Mouse (Mus musculus): ENCODE measurements around the gene Spock1. TPM values are rescaled to one million over a fixed set of nuclear protein-coding genes. Genes with fewer than 3 reads are reported as not detected.

Gene Spock1
- polyA plus RNA-seq, 1 experiment: 0.03 TPM

DNA sequence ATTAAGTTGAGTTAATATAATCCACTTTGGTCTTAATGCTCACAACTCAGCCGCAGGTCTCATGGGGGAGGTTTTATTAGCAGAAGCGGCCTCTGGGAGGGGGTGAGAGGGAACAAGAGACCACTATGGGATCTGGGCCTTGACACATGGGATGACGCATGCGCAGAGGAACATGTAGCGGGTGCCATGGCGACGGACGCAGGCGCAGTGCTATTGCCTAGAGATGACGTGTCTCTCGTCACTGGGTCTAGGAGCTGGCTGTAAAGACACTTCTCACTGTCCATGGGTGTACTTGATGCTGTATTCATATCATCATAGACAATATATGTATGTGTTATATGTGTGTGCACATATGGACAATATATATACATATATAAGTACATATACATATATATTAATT, 29.3 kb downstream of the Spock1 start:
- no peaks in the 10 kb centered on the region for H3K36me3 ChIP-seq (ENCODE audit: control insufficient read depth)
- peaks cover 6% of the 10 kb centered on the region; the same call in 1 of the 2 replicates for H3K9me3 ChIP-seq (ENCODE audit: control insufficient read depth, low read length)
- no peak for TF ChIP-seq GATA1 (IDR thresholded peaks at IDR 0.05; ENCODE audit: low read length)
- H3K4me1 ChIP-seq (ENCODE audit: control insufficient read depth): no peaks in the 10 kb centered on the region
- H3K27me3 ChIP-seq (ENCODE audit: control insufficient read depth): no peaks in the 10 kb centered on the region
- H3K4me3 ChIP-seq (replicated peaks): no peak overlapping the region

DNA sequence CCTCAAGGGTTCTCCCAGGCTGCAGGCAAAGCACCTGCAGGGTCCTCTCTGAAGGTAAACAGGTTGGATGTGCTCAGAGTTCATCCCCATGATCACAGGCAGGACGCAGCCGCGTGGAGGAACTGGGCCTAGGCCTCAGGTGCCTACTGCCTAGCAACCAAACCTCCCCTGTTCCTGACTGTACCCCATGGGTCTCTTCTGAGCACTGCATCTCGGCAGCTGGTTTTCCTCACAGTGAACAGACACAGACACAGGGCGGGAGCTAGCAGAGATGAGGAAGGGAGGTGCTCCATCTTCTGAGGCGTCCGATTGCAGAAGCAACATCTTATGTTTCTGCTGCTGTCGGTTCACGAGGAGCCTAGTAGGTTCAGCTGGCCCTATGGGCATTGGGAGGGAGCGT, 30.4 kb downstream of the Spock1 start:
- TF ChIP-seq TAL1 (IDR thresholded peaks at IDR 0.05; ENCODE audit: low read length) (no peak), GATA1 (IDR thresholded peaks at IDR 0.05; ENCODE audit: low read length) (no peak)
- H3K4me1 ChIP-seq (ENCODE audit: control insufficient read depth): no peaks in the 10 kb centered on the region
- H3K4me3 ChIP-seq (replicated peaks): no peak overlapping the region
- H3K9me3 ChIP-seq (ENCODE audit: control insufficient read depth, low read length): peaks cover 12% of the 10 kb centered on the region
- H3K27me3 ChIP-seq (ENCODE audit: control insufficient read depth): no peaks in the 10 kb centered on the region
- H3K36me3 ChIP-seq (ENCODE audit: control insufficient read depth): no peaks in the 10 kb centered on the region

DNA sequence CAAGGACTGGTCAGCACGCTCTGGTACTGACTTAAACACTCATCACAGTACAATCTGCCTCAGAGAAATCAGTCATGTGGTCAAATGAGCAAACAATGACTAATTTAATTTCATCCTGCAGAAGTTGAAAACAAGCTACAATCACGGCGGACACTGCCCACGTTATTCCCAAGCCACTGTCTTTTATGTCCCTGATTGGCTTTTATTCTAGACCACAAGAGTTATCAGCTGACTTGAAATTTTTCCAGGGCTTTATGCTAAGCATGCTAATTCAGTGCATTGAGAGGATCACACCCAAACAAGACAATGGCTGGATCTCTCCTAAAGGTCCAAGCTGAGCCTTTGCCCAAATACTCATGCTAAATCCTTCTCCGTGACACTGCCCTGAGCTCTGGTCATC, 31.2 kb downstream of the Spock1 start:
- Histone ChIP-seq H3K4me1 (ENCODE audit: control insufficient read depth) (no peaks in the 10 kb centered on the region), H3K36me3 (ENCODE audit: control insufficient read depth) (no peaks in the 10 kb centered on the region), H3K9me3 (ENCODE audit: control insufficient read depth, low read length) (peaks cover 15% of the 10 kb centered on the region), H3K4me3 (replicated peaks) (no peak overlapping the region), H3K27me3 (ENCODE audit: control insufficient read depth) (no peaks in the 10 kb centered on the region)
- no peak for TF ChIP-seq TAL1 (IDR thresholded peaks at IDR 0.05; ENCODE audit: low read length)
- TF ChIP-seq GATA1 (IDR thresholded peaks at IDR 0.05; ENCODE audit: low read length): no peak

DNA sequence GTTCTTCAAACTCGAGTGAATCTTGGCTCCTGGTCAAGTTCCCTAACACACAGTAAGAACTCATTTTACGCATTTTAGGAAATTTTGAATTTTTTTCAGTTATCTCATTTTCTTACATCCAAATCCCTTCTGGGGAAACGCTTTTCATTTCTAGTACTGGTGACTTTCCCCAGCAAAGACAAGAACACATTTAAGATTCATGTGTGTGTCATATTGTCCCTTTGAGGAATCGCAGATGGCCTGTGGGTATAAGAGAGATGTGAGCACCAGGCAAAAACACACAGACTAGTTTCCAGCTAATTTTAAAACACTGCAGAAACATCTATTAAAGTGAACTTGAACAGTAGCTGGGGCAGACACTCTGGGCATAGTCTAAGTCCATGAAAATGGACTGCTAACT, 38.1 kb downstream of the Spock1 start:
- H3K36me3 ChIP-seq (ENCODE audit: control insufficient read depth): no peaks in the 10 kb centered on the region

DNA sequence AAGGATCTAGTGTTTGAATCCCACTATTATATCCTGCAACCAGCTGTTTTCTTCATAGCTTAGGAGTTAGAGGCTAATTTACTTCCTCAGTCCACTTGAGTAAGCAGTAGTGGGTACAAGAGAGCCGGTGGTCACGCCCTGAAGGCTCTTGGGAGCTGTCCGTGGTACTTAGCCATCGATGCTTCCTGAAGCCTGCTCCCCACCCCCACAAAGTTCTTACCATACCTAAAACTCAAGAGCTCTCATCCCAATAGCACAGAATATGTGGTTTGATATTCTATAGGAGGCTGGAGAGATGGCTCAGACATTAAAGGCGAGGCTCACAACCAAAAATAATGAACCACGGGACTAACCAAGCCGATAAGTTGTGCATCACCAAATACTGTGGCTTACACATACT, 40.5 kb downstream of the Spock1 start:
- no peaks in the 10 kb centered on the region for H3K4me1 ChIP-seq (ENCODE audit: control insufficient read depth)
- H3K27me3 ChIP-seq (ENCODE audit: control insufficient read depth): no peaks in the 10 kb centered on the region
- no peak overlapping the region for H3K4me3 ChIP-seq (replicated peaks)
- TF ChIP-seq GATA1 (IDR thresholded peaks at IDR 0.05; ENCODE audit: low read length) (no peak), TAL1 (IDR thresholded peaks at IDR 0.05; ENCODE audit: low read length) (no peak)
- peaks cover 14% of the 10 kb centered on the region; the same call in 1 of the 2 replicates for H3K9me3 ChIP-seq (ENCODE audit: control insufficient read depth, low read length)
- no peaks in the 10 kb centered on the region for H3K36me3 ChIP-seq (ENCODE audit: control insufficient read depth)

More for the DNA sequence above, 38.1 kb downstream of the Spock1 start:
- peaks cover 25% of the 10 kb centered on the region for H3K9me3 ChIP-seq (ENCODE audit: control insufficient read depth, low read length)
- H3K4me1 ChIP-seq (ENCODE audit: control insufficient read depth): no peaks in the 10 kb centered on the region
- H3K27me3 ChIP-seq (ENCODE audit: control insufficient read depth): no peaks in the 10 kb centered on the region
- no peak overlapping the region for H3K4me3 ChIP-seq (replicated peaks)
- no peak for TF ChIP-seq TAL1 (IDR thresholded peaks at IDR 0.05; ENCODE audit: low read length)
- no peak for TF ChIP-seq GATA1 (IDR thresholded peaks at IDR 0.05; ENCODE audit: low read length)

DNA sequence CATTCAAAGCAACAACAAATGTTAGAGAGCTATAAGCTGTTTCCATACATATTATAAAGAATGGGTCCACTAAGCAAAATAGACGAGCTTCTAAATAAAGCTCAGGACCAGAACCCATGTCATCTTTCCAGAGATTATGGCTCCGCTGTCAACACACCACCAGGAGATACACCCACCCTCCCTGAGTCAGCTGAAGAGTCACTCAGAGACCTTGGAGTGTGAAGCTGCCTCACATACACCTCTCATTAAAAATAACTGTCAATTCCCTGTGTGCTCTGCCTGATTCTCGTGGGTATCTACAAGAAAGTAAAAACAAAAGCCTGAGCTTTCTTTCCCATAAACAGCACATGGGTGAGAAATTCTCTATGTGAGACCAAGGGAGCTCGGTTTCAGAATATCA, 43.1 kb downstream of the Spock1 start:
- peaks cover 3% of the 10 kb centered on the region; the same call in 1 of the 2 replicates for H3K9me3 ChIP-seq (ENCODE audit: control insufficient read depth, low read length)
- no peak overlapping the region for H3K4me3 ChIP-seq (replicated peaks)
- no peaks in the 10 kb centered on the region for H3K36me3 ChIP-seq (ENCODE audit: control insufficient read depth)
- peaks cover under 1% of the 10 kb centered on the region for H3K4me1 ChIP-seq (ENCODE audit: control insufficient read depth)
- no peaks in the 10 kb centered on the region for H3K27me3 ChIP-seq (ENCODE audit: control insufficient read depth)
- TF ChIP-seq TAL1 (IDR thresholded peaks at IDR 0.05; ENCODE audit: low read length): no peak
- no peak for TF ChIP-seq GATA1 (IDR thresholded peaks at IDR 0.05; ENCODE audit: low read length)

DNA sequence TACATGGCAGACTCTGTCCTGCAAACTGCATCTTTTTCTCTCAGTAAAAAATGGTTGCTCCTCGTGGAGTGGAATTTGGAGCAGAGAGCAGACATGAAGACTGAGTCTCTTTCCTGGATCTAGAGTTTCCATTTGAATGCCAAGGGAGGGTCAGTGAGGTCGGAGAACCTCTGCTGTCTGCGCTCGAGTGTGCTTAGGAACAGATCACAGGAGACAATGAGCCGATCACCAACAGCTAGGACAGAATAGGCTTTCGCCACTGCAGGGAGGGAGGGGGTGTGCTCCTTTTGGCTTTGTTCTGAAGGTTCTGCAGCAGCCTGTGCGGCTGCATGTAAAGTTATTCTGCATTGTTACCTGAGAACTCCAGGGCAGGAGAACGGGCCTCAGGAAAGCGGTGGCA, 49.6 kb downstream of the Spock1 start:
- Histone ChIP-seq H3K27me3 (ENCODE audit: control insufficient read depth) (no peaks in the 10 kb centered on the region), H3K9me3 (ENCODE audit: control insufficient read depth, low read length) (no peaks in the 10 kb centered on the region), H3K4me3 (replicated peaks) (no peak overlapping the region), H3K4me1 (ENCODE audit: control insufficient read depth) (peaks cover 2% of the 10 kb centered on the region), H3K36me3 (ENCODE audit: control insufficient read depth) (no peaks in the 10 kb centered on the region)
- no peak for TF ChIP-seq TAL1 (IDR thresholded peaks at IDR 0.05; ENCODE audit: low read length)
- TF ChIP-seq GATA1 (IDR thresholded peaks at IDR 0.05; ENCODE audit: low read length): no peak

DNA sequence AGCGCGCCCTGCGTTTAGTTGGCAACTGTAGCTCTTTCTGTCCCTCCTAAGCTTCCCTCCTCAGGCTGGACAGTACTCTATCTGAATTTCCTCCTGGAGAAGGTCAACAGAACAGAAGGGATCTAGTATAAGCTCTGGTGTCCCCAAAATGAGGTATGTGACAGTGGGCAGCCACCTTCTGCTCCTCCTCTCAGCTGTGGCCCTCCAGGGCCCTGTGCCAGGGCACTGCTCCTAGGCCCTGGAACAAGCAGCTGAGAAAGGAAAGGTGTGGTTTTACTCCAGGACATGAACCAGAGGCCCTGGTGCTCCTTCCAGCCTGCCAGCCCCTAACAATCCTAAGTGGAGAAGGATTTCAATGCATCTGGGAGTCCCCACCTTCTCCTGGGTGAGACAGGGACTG, 51.1 kb downstream of the Spock1 start:
- TF ChIP-seq GATA1 (IDR thresholded peaks at IDR 0.05; ENCODE audit: low read length): no peak
- TF ChIP-seq TAL1 (IDR thresholded peaks at IDR 0.05; ENCODE audit: low read length): no peak
- no peak overlapping the region for H3K4me3 ChIP-seq (replicated peaks)
- no peaks in the 10 kb centered on the region; the same call in 1 of the 2 replicates for H3K9me3 ChIP-seq (ENCODE audit: control insufficient read depth, low read length)
- H3K36me3 ChIP-seq (ENCODE audit: control insufficient read depth): no peaks in the 10 kb centered on the region
- H3K27me3 ChIP-seq (ENCODE audit: control insufficient read depth): no peaks in the 10 kb centered on the region
- H3K4me1 ChIP-seq (ENCODE audit: control insufficient read depth): peaks cover 2% of the 10 kb centered on the region

DNA sequence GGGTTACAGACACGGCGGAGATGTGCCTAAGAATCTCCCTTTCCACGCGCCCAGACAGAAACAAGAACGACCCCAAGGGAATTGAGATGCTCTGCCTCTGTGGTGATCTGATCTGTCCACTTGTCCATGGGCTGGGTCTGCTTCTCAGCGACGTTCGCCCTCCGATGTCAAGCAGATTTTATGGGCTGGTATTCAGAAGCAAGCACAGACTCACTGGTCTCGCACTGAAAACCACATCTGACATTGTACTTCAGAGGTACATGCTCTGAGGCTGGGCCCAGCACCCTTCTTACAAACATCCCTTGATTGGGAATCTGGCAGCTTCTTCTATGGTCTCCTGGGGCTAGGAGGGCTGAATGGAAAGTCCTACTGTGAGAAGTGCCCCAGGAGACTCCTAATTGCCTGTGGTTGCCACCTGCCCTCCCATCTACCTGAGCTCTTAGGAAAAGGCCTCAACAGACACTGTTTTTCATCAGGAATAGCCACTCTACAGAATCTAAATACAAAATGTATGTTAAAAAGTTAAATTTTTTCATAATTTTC, 51.8 kb downstream of the Spock1 start:
- H3K27me3 ChIP-seq (ENCODE audit: control insufficient read depth): no peaks in the 10 kb centered on the region
- peaks cover 2% of the 10 kb centered on the region for H3K4me1 ChIP-seq (ENCODE audit: control insufficient read depth)
- H3K4me3 ChIP-seq (replicated peaks): no peak overlapping the region
- no peaks in the 10 kb centered on the region for H3K36me3 ChIP-seq (ENCODE audit: control insufficient read depth)
- no peaks in the 10 kb centered on the region; the same call in 1 of the 2 replicates for H3K9me3 ChIP-seq (ENCODE audit: control insufficient read depth, low read length)
- TF ChIP-seq TAL1 (IDR thresholded peaks at IDR 0.05; ENCODE audit: low read length) (no peak), GATA1 (IDR thresholded peaks at IDR 0.05; ENCODE audit: low read length) (no peak)

DNA sequence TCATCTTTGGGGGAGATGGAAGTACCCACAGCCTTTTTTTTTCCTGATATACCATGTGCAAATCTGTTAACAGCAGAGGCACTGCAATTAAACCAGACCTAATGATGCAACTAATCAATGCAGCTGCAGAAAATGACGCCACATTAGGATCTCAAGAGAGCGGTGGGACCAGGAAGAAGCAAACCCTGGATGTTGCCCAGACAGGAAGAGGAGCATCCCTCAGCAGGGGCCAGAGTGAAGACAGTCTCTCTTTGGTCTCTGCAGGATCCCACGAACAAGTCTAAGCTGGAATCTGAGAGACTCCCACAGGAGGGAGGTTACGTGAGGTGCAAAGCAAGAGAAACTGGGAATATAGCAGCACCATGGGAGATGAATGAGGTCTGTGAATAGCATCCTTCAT, 52.4 kb downstream of the Spock1 start:
- Histone ChIP-seq H3K36me3 (ENCODE audit: control insufficient read depth) (no peaks in the 10 kb centered on the region), H3K27me3 (ENCODE audit: control insufficient read depth) (no peaks in the 10 kb centered on the region), H3K9me3 (ENCODE audit: control insufficient read depth, low read length) (no peaks in the 10 kb centered on the region; the same call in 1 of the 2 replicates), H3K4me1 (ENCODE audit: control insufficient read depth) (peaks cover 2% of the 10 kb centered on the region), H3K4me3 (replicated peaks) (no peak overlapping the region)
- TF ChIP-seq TAL1 (IDR thresholded peaks at IDR 0.05; ENCODE audit: low read length): no peak
- no peak for TF ChIP-seq GATA1 (IDR thresholded peaks at IDR 0.05; ENCODE audit: low read length)

All from erythroblast, embryonic 14.5 days (primary cell).